Mouse (Mus musculus): ENCODE data around the gene Atg4a. TPM values are rescaled to one million over a fixed set of nuclear protein-coding genes. Genes with fewer than 3 reads are reported as not detected.

The Atg4a gene
- polyA plus RNA-seq, 1 experiment from 2014 or later: 20.6 TPM

Other genes with a start within 250 kb of the Atg4a start
- 0.20 and 0.37 TPM in 2 replicates for gene Tex13b, start 143.5 kb upstream of the Atg4a start, polyA plus RNA-seq (2015; fragmentation: Nextera tagmentation; extraction: Ambion mirVana)
- gene Vsig1, start 49.3 kb upstream of the Atg4a start, polyA plus RNA-seq (2015; fragmentation: Nextera tagmentation; extraction: Ambion mirVana): 0.49 and 0.84 TPM in 2 replicates
- gene Psmd10, start 179 bp upstream of the Atg4a start, polyA plus RNA-seq (2015; fragmentation: Nextera tagmentation; extraction: Ambion mirVana): 58.4 and 60.5 TPM in 2 replicates